Mouse (Mus musculus): ENCODE data around the gene A930017K11Rik.
A peak's percentile ranks its signal among the peaks of the same experiment; 100 is the strongest.

Gene A930017K11Rik

GRCm38 (mm10) chr17:25951803-25952623, at the start of gene A930017K11Rik:
Gene A930017K11Rik, minus strand, starts transcription at chr17:25952565.
- DNase-seq = peak; percentile 74

- DNase-seq = no peak
These were observed 46.1 kb upstream of the A930017K11Rik start for GRCm38 (mm10) chr17:25998425-25998824.

GRCm38 (mm10) chr17:25993489-25993888, 41.1 kb upstream of the A930017K11Rik start:
- no peak for DNase-seq

- no peak for DNase-seq
These were observed 39.9 kb upstream of the A930017K11Rik start for GRCm38 (mm10) chr17:25992274-25992673.

GRCm38 (mm10) chr17:25990331-25990730, 38.0 kb upstream of the A930017K11Rik start:
- DNase-seq = no peak

- DNase-seq = peak; percentile 94
These were observed 33.2 kb upstream of the A930017K11Rik start, which contains the start of gene Capn15 for GRCm38 (mm10) chr17:25985306-25986294. Gene Capn15, minus strand, starts transcription at chr17:25985796.

GRCm38 (mm10) chr17:25984556-25985305, 32.4 kb upstream of the A930017K11Rik start:
- DNase-seq = peak; percentile 62

- peak; percentile 56 for DNase-seq
These were observed 31.7 kb upstream of the A930017K11Rik start for GRCm38 (mm10) chr17:25984066-25984465.

- peak; percentile 29 for DNase-seq
These were observed 30.5 kb upstream of the A930017K11Rik start for GRCm38 (mm10) chr17:25982913-25983312.

- peak; percentile 84 for DNase-seq
These were observed 28.5 kb upstream of the A930017K11Rik start for GRCm38 (mm10) chr17:25980854-25981253.

GRCm38 (mm10) chr17:25979829-25980738, 27.7 kb upstream of the A930017K11Rik start:
- DNase-seq = peak; percentile 46

GRCm38 (mm10) chr17:25970954-25971707, 18.8 kb upstream of the A930017K11Rik start:
- no peak for DNase-seq

- peak; percentile 71 for DNase-seq
These were observed 18.1 kb upstream of the A930017K11Rik start for GRCm38 (mm10) chr17:25970448-25970847.

GRCm38 (mm10) chr17:25968176-25968575, 15.8 kb upstream of the A930017K11Rik start:
- DNase-seq = no peak

- DNase-seq = peak; percentile 74
These were observed 15.3 kb upstream of the A930017K11Rik start for GRCm38 (mm10) chr17:25967652-25968051.

- DNase-seq = peak; percentile 71
These were observed 11.9 kb upstream of the A930017K11Rik start for GRCm38 (mm10) chr17:25964271-25964670.

- DNase-seq = no peak
These were observed 10.1 kb upstream of the A930017K11Rik start for GRCm38 (mm10) chr17:25962413-25962905.

GRCm38 (mm10) chr17:25961566-25961965, 9.2 kb upstream of the A930017K11Rik start:
- no peak for DNase-seq

GRCm38 (mm10) chr17:25959630-25960467, 7.5 kb upstream of the A930017K11Rik start:
- DNase-seq = no peak

Data from cerebellum, adult 9-10 months (tissue).